Mouse (Mus musculus) CH12.LX (cell line): ENCODE measurements around the gene Rrp1. TPM values are rescaled to one million over a fixed set of nuclear protein-coding genes. Genes with fewer than 3 reads are reported as not detected.

Experiments used
- DNase-seq: peaks from one replicate; pipeline ENCODE4 v3.0.0-alpha.2; 2013; ENCODE audit errors: extremely low read depth
- H3K27ac ChIP-seq: 2 replicates; pipeline ENCODE4 v1.5.1; 2012; ENCODE audit warnings: low read depth, mild to moderate bottlenecking, control low read depth, moderate library complexity; ENCODE audit not compliant: insufficient read depth
- H3K27me3 ChIP-seq: replicated peaks from 2 replicates; pipeline ENCODE3; 2012; ENCODE audit warnings: inconsistent platforms
- H3K36me3 ChIP-seq, 2 experiments: replicated peaks in 1 of 2; 2 replicates each; pipeline versions ENCODE3 to v1.6.1; 2012; ENCODE audit warnings: inconsistent platforms in 1 of 2, low read length in 1 of 2, mild to moderate bottlenecking in 1 of 2, mixed read lengths in 1 of 2, moderate library complexity in 1 of 2; ENCODE audit not compliant: control insufficient read depth in 1 of 2, insufficient read depth in 1 of 2
- H3K4me1 ChIP-seq, 2 experiments: 2 replicates each; pipeline ENCODE4 v1.6.1; 2012; ENCODE audit warnings: inconsistent platforms in 1 of 2, moderate library complexity in 1 of 2; ENCODE audit not compliant: insufficient read depth in 2 of 2, control insufficient read depth in 1 of 2
- H3K4me2 ChIP-seq: 2 replicates; pipeline ENCODE4 v1.6.1; 2012; ENCODE audit warnings: low read depth, mild to moderate bottlenecking, control low read depth; ENCODE audit not compliant: poor library complexity, insufficient read depth, severe bottlenecking
- H3K4me3 ChIP-seq, 3 experiments: fragments of 150-350 bp in 1 of 3; sonication (generic) in 1 of 3; replicated peaks in 1 of 3; 2 replicates each; pipeline versions ENCODE3 to v1.5.1; 2011 to 2012; ENCODE audit warnings: low read depth in 2 of 3, low read length in 2 of 3, mild to moderate bottlenecking in 2 of 3, moderate library complexity in 2 of 3, control low read depth in 1 of 3, improper control_type of control experiment in 1 of 3, inconsistent platforms in 1 of 3, mixed read lengths in 1 of 3; ENCODE audit not compliant: poor library complexity in 1 of 3
- H3K79me2 ChIP-seq: replicated peaks from 2 replicates; pipeline ENCODE4 v1.6.1; 2012; ENCODE audit warnings: mild to moderate bottlenecking, moderate library complexity; ENCODE audit not compliant: control insufficient read depth, poor library complexity, insufficient read depth, severe bottlenecking; ENCODE audit errors: extremely low read depth
- H3K9ac ChIP-seq: 2 replicates; pipeline ENCODE4 v1.6.1; 2012; ENCODE audit warnings: low read depth, mild to moderate bottlenecking, control low read depth, moderate library complexity; ENCODE audit not compliant: insufficient read depth
- H3K9me3 ChIP-seq: replicated peaks from 2 replicates; pipeline ENCODE3; 2012; ENCODE audit warnings: low read length, inconsistent platforms, mixed read lengths
- BHLHE40 ChIP-seq: IDR thresholded peaks from 2 replicates; pipeline ENCODE4 v1.6.1; 2011; ENCODE audit warnings: mild to moderate bottlenecking, low read depth, low read length, improper control_type of control experiment
- CHD1 ChIP-seq: IDR thresholded peaks from 2 replicates; pipeline ENCODE4 v1.6.1; 2012; ENCODE audit warnings: low read depth, low read length, improper control_type of control experiment, inconsistent platforms
- CHD2 ChIP-seq: IDR thresholded peaks from 2 replicates; pipeline ENCODE4 v1.6.1; 2011; ENCODE audit warnings: low read length, improper control_type of control experiment
- CTCF ChIP-seq, 2 experiments: IDR thresholded peaks in 1 of 2; conservative IDR thresholded peaks in 1 of 2; 2 replicates each; pipeline ENCODE4 v1.5.1; 2011 to 2012; ENCODE audit warnings: low read depth in 2 of 2, low read length in 2 of 2, improper control_type of control experiment in 1 of 2, inconsistent platforms in 1 of 2, mild to moderate bottlenecking in 1 of 2, moderate library complexity in 1 of 2
- ELF1 ChIP-seq: IDR thresholded peaks from 2 replicates; pipeline ENCODE4 v1.6.1; 2014; ENCODE audit warnings: low read depth, mild to moderate bottlenecking, inconsistent platforms, low read length, improper control_type of control experiment
- EP300 ChIP-seq: IDR thresholded peaks from 2 replicates; pipeline ENCODE4 v1.6.1; 2011; ENCODE audit warnings: low read length, improper control_type of control experiment
- ETS1 ChIP-seq: conservative IDR thresholded peaks from 2 replicates; pipeline ENCODE4 v1.6.1; 2012; ENCODE audit warnings: low read depth, mild to moderate bottlenecking, inconsistent platforms, low read length, improper control_type of control experiment, moderate library complexity
- GABPA ChIP-seq: IDR thresholded peaks from 2 replicates; pipeline ENCODE4 v1.6.1; 2012; ENCODE audit warnings: low read depth, low read length, improper control_type of control experiment, inconsistent platforms; ENCODE audit not compliant: insufficient replicate concordance
- IRF4 ChIP-seq: IDR thresholded peaks from 2 replicates; pipeline ENCODE4 v1.6.1; 2014; ENCODE audit warnings: low read depth, mild to moderate bottlenecking, inconsistent platforms, low read length, improper control_type of control experiment
- JUN ChIP-seq: IDR thresholded peaks from 2 replicates; pipeline ENCODE4 v1.6.1; 2011; ENCODE audit warnings: low read depth, mild to moderate bottlenecking, low read length, improper control_type of control experiment, moderate library complexity; ENCODE audit not compliant: insufficient read depth
- JUND ChIP-seq: conservative IDR thresholded peaks from 2 replicates; pipeline ENCODE4 v1.6.1; 2011; ENCODE audit warnings: low read depth, low read length, improper control_type of control experiment
- KAT2A ChIP-seq: IDR thresholded peaks from 2 replicates; pipeline ENCODE4 v1.6.1; 2012; ENCODE audit warnings: low read length, improper control_type of control experiment, inconsistent platforms; ENCODE audit not compliant: insufficient replicate concordance
- MAFK ChIP-seq: IDR thresholded peaks from 2 replicates; pipeline ENCODE4 v1.6.1; 2011; ENCODE audit warnings: low read length, improper control_type of control experiment; ENCODE audit not compliant: insufficient replicate concordance
- MAX ChIP-seq: IDR thresholded peaks from 2 replicates; pipeline ENCODE4 v1.6.1; 2011; ENCODE audit warnings: low read length, improper control_type of control experiment
- MEF2A ChIP-seq: IDR thresholded peaks from 2 replicates; pipeline ENCODE4 v1.6.1; 2014; ENCODE audit warnings: low read depth, mild to moderate bottlenecking, inconsistent platforms, low read length, improper control_type of control experiment, borderline replicate concordance
- MYC ChIP-seq: IDR thresholded peaks from 2 replicates; pipeline ENCODE4 v1.6.1; 2011; ENCODE audit warnings: low read depth, mild to moderate bottlenecking, improper control_type of control experiment, low read length
- NELFE ChIP-seq: IDR thresholded peaks from 2 replicates; pipeline ENCODE4 v1.6.1; 2011; ENCODE audit warnings: low read depth, low read length, improper control_type of control experiment
- NRF1 ChIP-seq: IDR thresholded peaks from 2 replicates; pipeline ENCODE4 v1.6.1; 2014; ENCODE audit warnings: low read depth, mild to moderate bottlenecking, inconsistent platforms, low read length, improper control_type of control experiment, moderate library complexity
- PAX5 ChIP-seq: IDR thresholded peaks from 2 replicates; pipeline ENCODE4 v1.6.1; 2012; ENCODE audit warnings: low read length, inconsistent platforms, mixed read lengths
- POLR2A ChIP-seq: IDR thresholded peaks from 2 replicates; pipeline ENCODE4 v1.6.1; 2011; ENCODE audit warnings: low read depth, mild to moderate bottlenecking, improper control_type of control experiment, low read length
- POLR2AphosphoS2 ChIP-seq: IDR thresholded peaks from 2 replicates; pipeline ENCODE4 v1.6.1; 2011; ENCODE audit warnings: low read depth, low read length, improper control_type of control experiment
- RAD21 ChIP-seq: IDR thresholded peaks from 2 replicates; pipeline ENCODE4 v1.6.1; 2011; ENCODE audit warnings: low read depth, mild to moderate bottlenecking, low read length, improper control_type of control experiment, moderate library complexity
- TCF12 ChIP-seq: IDR thresholded peaks from 2 replicates; pipeline ENCODE4 v1.6.1; 2014; ENCODE audit warnings: low read depth, mild to moderate bottlenecking, inconsistent platforms, low read length, improper control_type of control experiment
- USF1 ChIP-seq: IDR thresholded peaks from 2 replicates; pipeline ENCODE4 v1.6.1; 2014; ENCODE audit warnings: low read depth, mild to moderate bottlenecking, inconsistent platforms, low read length, improper control_type of control experiment
- USF2 ChIP-seq: conservative IDR thresholded peaks from 2 replicates; pipeline ENCODE4 v1.6.1; 2011; ENCODE audit warnings: low read depth, low read length, improper control_type of control experiment
- ZC3H11A ChIP-seq: IDR thresholded peaks from 2 replicates; pipeline ENCODE4 v1.6.1; 2012; ENCODE audit warnings: low read depth, mild to moderate bottlenecking, inconsistent platforms, low read length, improper control_type of control experiment
- ZKSCAN1 ChIP-seq: IDR thresholded peaks from 2 replicates; pipeline ENCODE4 v1.6.1; 2012; ENCODE audit warnings: low read depth, inconsistent platforms, low read length, improper control_type of control experiment, borderline replicate concordance
- ZMIZ1 ChIP-seq: IDR thresholded peaks from 2 replicates; pipeline ENCODE4 v1.6.1; 2012; ENCODE audit warnings: low read depth, mild to moderate bottlenecking, inconsistent platforms, low read length, improper control_type of control experiment
- ZNF384 ChIP-seq: IDR thresholded peaks from 2 replicates; pipeline ENCODE4 v1.6.1; 2012; ENCODE audit warnings: low read depth, low read length, improper control_type of control experiment, inconsistent platforms
- dilution Hi-C: fragments of 300-500 bp; cut with MboI; formaldehyde crosslinking; loops from 2 replicates; pipeline ENCODE4 v1.14.3; 2020; ENCODE audit warnings: low sequenced_read_pairs; ENCODE audit not compliant: extremely low pct_unique_long_range_greater_than_20kb, extremely low pct_ligation_motif_present
- in situ Hi-C: fragments of 300-500 bp; cut with MboI; formaldehyde crosslinking; loops from 3 replicates; pipeline ENCODE4 v1.14.3; 2019; ENCODE audit warnings: low sequenced_read_pairs, low pct_ligation_motif_present, low pct_unique_long_range_greater_than_20kb, mixed read lengths
- polyA plus RNA-seq: library from polyadenylated mRNA; unstranded; fragments of >175 nt; gene quantifications from 2 replicates; pipeline ENCODE4 v1.2.1, GENCODE M21; 2012; ENCODE audit warnings: low read depth; ENCODE audit not compliant: insufficient read length
- total RNA-seq, 2 experiments: library from RNA; depleted of rRNA; stranded (reverse); fragments of 300-350 nt in 1 of 2; fragments of >200 nt in 1 of 2; gene quantifications; 2 replicates each; pipeline ENCODE4 v1.2.3; 2012 to 2014

The Rrp1 gene
- total and polyA plus RNA-seq, 3 experiments: 138 to 327 (median 189) TPM

DNA sequence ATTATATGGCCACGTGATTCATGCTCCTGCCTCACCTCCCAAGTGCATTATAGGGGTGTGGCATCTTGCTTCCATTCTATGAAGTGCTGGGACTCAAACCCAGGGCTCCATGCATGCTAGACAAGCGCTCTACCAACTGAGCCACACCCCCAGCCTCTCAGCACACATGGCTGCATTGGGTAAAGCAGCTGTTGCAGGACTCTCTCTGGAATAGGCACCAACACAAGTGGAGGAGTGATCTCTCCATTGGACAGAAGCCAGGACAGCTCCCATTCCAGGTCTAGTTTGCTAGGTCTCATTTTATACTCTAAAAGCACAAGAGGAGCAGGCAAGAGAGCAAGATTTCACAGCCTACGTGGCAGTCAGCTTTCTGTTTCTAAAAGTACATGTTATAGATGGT is 29.3 kb downstream of the Rrp1 start:
- TF ChIP-seq IRF4: no peak
- TF ChIP-seq CHD2: no peak
- no peak for TF ChIP-seq ZNF384
- TF ChIP-seq POLR2A: no peak
- TF ChIP-seq MEF2A: no peak
- no peak for TF ChIP-seq JUND
- no peak for TF ChIP-seq RAD21
- TF ChIP-seq CHD1: no peak
- TF ChIP-seq PAX5: no peak
- no peak for TF ChIP-seq USF2
- TF ChIP-seq EP300: no peak
- TF ChIP-seq ZC3H11A: no peak
- no peak for TF ChIP-seq TCF12
- TF ChIP-seq NRF1: no peak
- TF ChIP-seq POLR2AphosphoS2: no peak
- no peak for TF ChIP-seq BHLHE40
- TF ChIP-seq, all 38 proteins: peak for 0
- dilution Hi-C loops: no loop called here
- H3K4me1 ChIP-seq: peaks cover under 1 to 5% of the 10 kb centered on the region in 2 experiments; a peak in 2 of 4 replicates
- H3K9me3 ChIP-seq: peaks cover under 1% of the 10 kb centered on the region
- no peak overlapping the region for H3K4me3 ChIP-seq
- H3K79me2 ChIP-seq: no peaks in the 10 kb centered on the region
- H3K36me3 ChIP-seq: no peaks in the 10 kb centered on the region
- H3K9ac ChIP-seq: no peak overlapping the region
- peaks cover 17% of the 10 kb centered on the region for H3K27me3 ChIP-seq
- H3K27ac ChIP-seq: no peak overlapping the region
- no peak for DNase-seq
- H3K4me2 ChIP-seq: no peak overlapping the region
- in situ Hi-C loops: loop anchor here (25.0 kb wide), 1 partner anchor 346 kb away; the partner anchor contains the start of genes Aire and Dnmt3l

DNA sequence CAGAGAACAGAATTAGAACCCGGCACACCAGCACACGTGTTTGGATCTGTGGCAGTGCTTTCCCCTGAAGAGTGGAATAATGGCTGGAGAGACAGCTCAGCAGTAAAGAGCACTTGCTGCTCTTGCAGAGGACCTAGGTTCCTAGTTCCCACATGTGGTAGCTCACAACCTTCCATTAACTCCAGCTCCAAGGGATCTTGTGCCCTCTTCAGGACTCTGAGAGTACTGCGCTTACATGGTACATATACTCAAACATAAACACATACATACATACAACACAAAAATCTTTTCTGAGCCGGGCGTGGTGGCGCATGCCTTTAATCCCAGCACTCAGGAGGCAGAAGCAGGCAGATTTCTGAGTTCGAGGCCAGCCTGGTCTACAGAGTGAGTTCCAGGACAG is 34.3 kb downstream of the Rrp1 start:
- no peaks in the 10 kb centered on the region for H3K79me2 ChIP-seq
- no peak overlapping the region for H3K4me2 ChIP-seq
- H3K27me3 ChIP-seq: peaks cover 24% of the 10 kb centered on the region
- H3K36me3 ChIP-seq: no peaks in the 10 kb centered on the region
- no peak overlapping the region for H3K9ac ChIP-seq
- H3K4me1 ChIP-seq: 0 out of 4 replicates have a peak, but pooled peaks cover 0 to under 1% of the 10 kb centered on the region in 2 experiments
- peaks cover 12% of the 10 kb centered on the region for H3K9me3 ChIP-seq
- no peak overlapping the region for H3K4me3 ChIP-seq
- no peak for DNase-seq
- no peak overlapping the region for H3K27ac ChIP-seq
- in situ Hi-C loops: loop anchor here (10.0 to 25.0 kb wide), 2 partner anchors 194 to 341 kb away; partner anchors contain the start of genes Aire, Dnmt3l and Pwp2
- TF ChIP-seq KAT2A (no peak), RAD21 (peak; percentile 14), TCF12 (no peak), USF1 (no peak), JUND (no peak), CTCF (conservative IDR thresholded peaks at IDR 0.05 in 1 of 2, IDR thresholded peaks at IDR 0.05 in 1 of 2; ENCODE audit: low read depth in 2 of 2, low read length in 2 of 2) (peak in 1 of 2 experiments; percentile 38; a peak in 2 of 4 replicates), ZKSCAN1 (no peak), NRF1 (no peak), MAFK (no peak), ZMIZ1 (no peak), ELF1 (no peak), JUN (no peak), ZC3H11A (no peak), GABPA (no peak), MAX (no peak), MYC (no peak), ETS1 (no peak), NELFE (no peak)
- dilution Hi-C loops: no loop called here
